Mouse (Mus musculus) hematopoietic stem cell, adult 5-6 weeks (primary cell): ENCODE measurements around the gene Nxn. TPM values are rescaled to one million over a fixed set of nuclear protein-coding genes. Genes with fewer than 3 reads are reported as not detected.

Experiments used
- ATAC-seq, 2 experiments: fragments of 125-278 bp in 1 of 2; replicated peaks in 1 of 2; 2 replicates each; pipeline ENCODE4 v1.8.0; 2016 to 2017; ENCODE audit warnings: inconsistent platforms in 2 of 2, mild to moderate bottlenecking in 2 of 2, moderate number of reproducible peaks in 2 of 2, low read depth in 1 of 2, moderate TSS enrichment in 1 of 2; ENCODE audit not compliant: low FRiP score in 2 of 2, poor library complexity in 2 of 2, severe bottlenecking in 2 of 2, insufficient read depth in 1 of 2, low TSS enrichment in 1 of 2
- total RNA-seq: library from RNA; stranded (forward); fragments of 172-1452, 232-1000 nt; gene quantifications from 2 replicates; pipeline ENCODE4 v1.2.3, GENCODE M21; 2017

Gene Nxn
- total RNA-seq, 1 experiment from 2014 or later: 7.9 TPM

DNA sequence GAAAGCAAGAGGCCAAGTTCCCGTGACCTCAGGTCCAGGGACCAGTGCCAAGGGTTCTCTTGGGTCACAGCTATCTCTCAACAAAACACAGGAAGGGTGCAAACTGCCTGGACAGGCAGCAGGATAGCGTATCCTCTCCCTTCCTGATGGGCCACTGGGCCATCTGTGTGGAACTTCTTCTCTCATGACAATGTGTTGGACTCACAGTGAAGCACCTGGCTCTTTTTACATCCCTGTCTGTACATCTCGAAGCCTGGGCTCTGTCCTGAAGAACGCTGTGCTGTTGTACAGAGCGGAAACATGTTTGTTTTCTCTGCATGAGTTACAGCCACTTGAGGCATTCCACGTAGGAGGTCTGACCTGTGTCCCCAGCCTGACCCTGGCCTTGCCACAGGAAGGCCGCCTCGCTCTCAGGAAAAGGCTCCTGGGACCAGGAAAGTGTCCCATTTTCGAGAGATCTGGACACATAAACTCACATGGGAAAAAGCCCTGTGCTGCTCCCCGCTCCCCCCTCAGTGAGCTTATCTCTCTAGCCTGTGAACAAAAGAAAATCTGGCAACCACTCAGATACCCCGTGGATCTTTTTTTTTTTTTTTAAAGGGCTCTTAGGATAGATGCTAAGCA lies 18.9 kb downstream of the Nxn start:
- no peak for ATAC-seq

DNA sequence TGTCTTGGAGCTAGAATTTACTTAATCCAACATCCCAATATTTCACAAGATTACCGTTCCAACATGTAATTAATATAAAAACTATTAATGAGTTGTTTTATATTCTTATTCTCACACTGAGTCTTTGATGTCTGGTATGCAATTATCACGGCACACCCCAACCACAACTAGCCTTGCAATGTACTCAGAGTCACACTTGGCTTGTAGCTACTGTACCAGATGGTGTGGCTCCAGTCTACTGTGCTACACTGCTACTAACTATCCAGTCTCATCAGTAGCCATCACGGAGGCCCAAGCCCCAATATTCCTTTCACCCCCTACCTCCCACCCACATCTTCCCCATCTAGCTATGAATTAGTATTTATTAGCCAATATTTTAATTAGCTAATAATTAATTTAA lies 22.5 kb downstream of the Nxn start:
- ATAC-seq: no peak

DNA sequence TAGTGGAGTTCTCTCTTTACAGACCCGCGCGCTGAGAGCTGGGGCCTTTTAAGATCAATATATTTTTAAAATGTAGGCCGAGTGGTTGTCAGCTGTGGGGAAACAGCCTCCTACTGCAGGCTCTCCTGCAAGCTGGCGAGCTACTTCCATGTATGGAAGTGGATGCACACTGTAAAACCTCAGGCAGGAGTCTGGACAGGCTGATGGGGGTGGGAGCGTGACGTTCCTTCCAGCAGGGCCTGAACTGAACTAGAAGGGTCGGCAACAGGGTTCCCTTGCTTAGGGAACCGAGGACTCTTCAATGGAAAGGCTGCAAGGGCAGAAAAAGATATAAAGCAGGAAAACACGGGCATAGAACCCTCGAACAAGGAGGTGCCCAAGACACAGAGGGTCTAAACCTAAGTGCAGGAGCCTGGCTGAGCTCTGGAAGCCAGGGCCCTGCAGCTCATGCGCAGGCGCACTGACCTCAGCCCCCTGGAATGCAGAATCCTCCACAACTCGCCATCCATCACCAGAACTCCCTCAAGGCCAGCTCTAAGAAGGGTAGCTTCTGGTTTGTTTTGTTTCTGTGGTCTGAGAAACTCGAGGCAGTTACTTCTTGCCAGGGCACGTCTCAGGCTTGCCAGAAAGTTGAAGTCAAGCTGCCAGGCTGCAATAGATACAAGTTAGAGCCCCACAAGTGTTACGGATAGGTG lies 24.3 kb downstream of the Nxn start:
- ATAC-seq: no peak

DNA sequence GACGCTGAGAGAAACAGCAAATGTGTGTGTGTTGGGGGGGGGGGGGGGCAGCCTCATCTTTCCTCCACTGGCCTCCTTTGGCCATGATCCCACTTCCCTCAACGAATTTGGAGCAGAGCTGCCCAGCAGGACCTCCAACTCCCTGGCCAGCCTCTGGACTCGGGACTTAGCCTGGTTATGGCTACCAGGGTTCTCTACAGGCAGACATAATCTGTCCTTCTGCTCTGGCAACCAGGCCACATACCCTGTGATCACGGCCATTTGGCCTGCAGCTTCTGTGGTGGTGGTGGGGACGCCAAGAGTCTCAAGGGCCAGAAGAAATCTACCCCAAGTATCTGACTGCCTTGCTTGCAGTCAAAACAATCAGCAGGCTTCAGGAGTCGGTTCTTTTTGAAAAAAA lies 26.4 kb downstream of the Nxn start:
- no peak for ATAC-seq

DNA sequence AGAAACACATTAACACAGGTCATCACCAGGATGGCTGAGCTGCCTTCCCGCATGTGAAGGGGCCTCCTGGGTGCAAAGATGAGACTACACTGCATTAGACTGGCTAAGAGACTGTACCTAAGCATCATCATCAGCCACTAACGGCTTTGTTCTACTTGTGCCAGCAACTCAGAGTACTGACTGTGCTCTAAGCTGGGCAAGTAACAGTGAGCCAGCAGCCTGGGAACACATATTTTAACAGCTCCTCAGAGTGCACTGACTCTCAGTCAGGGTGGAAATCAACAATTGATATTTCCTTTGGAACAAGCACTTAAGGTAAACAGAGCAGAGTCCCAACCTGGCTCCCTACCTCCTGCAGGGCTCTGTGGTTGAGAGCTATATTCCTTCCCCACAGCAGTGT lies 26.8 kb downstream of the Nxn start:
- ATAC-seq: no peak

DNA sequence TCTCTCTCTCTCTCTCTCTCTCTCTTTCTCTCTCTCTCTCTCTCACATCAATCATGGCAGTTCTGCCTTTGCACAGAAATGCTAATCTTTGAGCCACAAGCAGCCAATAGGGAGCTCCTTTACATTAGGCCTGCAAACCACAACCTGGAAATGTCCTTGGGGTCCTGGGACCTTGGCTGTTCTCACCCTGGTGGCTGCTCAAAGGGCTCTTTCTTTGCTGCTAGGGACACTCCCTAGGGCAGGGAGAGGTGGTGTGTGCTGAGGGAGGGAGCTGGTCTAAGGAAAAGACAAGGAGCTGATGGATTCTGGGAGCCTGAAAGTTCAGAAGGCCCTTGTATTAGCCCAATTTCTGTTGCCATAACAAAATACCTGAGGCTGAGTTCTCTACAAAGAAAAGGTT lies 28.4 kb downstream of the Nxn start:
- no peak for ATAC-seq

DNA sequence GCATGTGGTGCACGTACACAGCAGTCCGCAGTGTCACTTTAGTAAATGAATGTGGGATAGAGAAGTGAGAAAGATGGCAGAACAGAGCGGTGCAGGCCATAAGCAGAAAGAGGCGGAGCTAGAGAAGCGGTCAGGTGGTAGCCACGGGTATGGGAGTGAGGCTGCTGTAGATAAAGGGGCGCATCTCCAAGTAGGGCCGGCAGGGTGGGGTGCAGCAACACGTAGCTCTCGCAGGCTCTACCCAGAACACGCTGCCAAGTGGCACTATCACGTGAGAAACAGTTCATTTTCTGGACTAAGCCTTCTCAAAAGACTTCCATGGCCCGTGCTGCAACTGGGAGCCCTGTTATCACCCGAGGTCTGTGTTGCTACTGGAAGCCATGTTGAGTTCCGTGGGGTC lies 32.2 kb downstream of the Nxn start:
- no peak for ATAC-seq

DNA sequence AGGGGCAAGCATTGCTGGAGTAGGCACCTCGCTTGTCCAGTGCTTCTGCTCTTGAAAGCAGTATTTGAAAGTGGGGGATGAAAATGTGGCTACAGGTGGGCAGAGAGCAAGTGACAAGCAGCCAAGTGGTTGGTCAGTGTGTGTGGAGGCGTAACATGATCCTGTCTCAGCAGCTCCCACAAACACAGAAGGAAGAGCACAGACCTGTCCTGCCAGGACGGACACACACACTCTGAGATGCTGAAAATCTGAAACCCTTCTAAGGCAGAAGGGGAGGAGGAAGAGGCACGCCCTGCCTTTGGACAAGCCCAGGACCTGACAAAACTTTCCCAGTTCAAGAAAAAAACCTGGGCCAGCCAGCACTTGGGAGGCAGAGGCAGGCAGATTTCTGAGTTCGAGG lies 34.9 kb downstream of the Nxn start:
- no peak for ATAC-seq

DNA sequence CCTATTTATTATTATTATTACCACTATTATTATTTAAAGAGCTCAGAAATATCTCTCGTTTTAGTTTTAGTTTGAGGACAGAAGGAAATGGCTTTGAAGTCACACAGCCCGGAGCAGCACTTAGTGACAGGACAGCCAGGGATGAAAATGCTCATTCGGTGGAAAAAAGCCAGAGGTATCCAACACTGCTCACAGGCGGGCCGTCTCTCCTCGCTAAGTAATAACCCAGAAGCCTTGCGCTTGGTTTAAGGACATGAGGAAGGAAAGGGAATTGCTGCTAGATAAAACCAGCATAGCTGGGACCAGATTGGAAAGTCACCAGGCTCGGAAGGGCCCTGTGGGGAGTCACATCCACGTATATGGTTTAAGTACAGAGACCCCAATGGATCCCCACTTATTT lies 35.3 kb downstream of the Nxn start:
- ATAC-seq: no peak

DNA sequence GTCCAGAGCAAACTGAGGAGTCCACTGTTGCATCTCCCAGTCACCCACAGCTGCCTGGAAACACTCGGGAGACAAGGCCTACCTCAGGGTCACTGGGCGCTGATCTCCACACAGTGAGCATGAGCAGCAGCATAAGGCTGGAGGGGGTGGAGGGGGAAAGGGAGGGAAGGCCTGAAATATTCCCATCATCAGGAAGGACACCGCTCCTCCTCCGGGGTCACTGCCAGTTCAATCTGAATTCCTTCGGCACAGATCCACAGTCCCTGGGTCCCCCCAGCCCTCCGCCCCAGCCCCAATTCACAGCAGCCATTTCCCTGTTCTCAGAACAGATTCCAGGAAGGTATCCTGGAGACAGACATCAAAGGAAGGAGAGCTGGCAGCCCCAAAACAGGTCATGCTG lies 35.8 kb downstream of the Nxn start:
- ATAC-seq: no peak

DNA sequence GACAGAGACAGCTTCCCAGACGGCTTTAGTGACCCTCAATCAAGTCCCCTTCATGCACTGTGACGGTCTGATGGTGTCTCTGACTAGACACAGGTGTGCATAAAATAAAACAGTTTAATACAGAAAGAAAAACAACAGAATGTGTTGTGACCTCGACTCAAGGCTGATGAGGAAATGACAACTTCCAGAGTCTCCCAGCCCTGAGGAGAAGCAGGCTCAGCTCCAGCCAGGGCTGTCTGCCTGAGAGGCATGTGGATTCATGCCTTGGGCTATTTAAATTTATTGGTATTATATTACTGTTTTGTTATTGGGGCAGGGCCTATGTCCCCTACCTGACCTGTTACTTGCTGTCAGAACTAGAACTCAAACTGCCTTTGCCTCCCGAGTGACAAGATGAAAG lies 37.5 kb downstream of the Nxn start:
- ATAC-seq: no peak

DNA sequence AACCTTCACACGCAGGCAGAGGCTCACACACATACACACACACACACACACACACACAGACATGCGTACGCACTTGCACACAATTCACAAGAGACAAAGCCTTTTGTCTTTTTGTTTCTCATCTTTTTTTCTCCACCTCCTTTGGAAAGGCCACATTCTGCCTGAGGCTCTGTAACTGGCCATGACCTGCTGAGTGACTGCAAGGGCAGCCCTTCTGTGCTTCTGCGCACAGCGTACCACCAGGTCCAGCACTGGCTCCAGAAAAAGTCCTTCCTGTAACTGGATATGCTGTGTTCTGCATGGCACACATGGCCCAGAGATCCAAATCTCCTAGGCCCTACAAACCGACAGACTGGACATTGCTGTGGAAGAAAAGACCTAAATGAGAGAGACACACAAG lies 38.7 kb downstream of the Nxn start:
- no peak for ATAC-seq

DNA sequence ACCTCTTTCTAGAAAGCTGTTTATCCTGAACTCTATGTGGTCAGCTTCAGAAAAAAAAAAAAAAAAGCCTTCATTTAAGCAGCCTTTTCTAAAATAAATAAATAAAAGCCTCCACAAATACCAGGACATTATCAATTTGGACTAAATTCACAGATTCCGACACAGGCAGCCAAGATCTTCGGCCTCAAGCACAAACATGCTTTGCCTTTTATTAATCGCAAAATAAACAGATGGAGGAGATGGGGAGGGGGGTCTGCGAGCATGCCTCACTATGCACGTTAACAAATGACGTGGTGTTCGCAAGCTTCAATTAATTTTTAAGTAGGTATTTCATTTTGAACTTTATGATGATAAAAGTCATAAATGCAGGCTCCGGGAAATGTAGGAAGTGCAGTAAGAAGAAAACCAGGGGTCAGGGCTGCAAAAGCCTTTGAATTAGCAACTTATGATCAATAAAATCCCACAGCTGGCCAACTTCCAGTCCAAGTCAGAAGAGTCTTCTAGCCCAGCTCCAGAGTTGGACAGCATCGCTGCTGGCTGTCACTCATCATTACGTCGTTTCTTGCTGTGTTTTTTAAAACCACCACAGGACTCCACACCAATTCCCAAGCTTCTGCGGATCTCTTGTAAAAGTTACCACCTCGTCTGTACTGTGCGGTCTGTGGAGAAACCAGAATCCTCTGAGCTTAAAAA lies 40.2 kb downstream of the Nxn start:
- ATAC-seq: no peak

DNA sequence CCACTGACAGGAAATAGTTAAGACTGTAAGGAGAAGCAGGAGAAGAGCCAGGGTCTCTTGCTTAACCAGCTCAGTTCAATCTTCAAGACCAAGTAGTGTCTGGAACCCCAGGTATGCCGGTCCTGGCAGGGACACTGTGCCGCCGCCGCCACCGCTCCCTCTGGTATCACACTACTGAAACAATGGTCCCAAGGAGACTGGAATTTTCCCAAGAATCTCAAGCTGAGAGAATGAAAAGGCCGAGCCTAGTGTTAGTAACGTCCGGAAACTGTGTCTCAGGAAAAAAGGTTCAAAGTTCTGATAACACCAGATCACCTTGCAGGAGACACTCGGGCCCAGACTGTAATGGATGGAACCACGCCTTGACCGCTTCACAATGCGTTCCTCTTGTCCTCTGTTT lies 41.5 kb downstream of the Nxn start:
- ATAC-seq: no peak

DNA sequence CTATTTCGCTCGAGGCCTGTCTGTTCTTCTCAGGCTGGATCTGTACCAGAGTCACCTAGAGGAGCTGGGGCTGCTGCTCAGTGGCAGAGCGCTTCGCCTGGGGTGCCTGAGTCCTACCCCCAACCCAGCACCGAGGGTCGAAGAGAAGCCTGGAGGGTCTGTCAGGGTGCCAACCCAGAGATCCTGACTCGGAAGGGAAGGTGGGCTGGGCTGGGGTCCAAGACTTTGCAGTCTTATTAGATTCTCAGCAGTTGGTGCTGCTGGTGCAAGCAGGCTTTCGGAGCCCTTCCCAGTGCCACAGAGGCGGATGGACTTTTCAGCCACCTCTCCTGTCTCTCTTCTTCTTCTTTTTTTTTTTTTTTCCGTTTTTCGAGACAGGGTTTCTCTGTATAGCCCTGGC lies 42.8 kb downstream of the Nxn start:
- no peak for ATAC-seq

DNA sequence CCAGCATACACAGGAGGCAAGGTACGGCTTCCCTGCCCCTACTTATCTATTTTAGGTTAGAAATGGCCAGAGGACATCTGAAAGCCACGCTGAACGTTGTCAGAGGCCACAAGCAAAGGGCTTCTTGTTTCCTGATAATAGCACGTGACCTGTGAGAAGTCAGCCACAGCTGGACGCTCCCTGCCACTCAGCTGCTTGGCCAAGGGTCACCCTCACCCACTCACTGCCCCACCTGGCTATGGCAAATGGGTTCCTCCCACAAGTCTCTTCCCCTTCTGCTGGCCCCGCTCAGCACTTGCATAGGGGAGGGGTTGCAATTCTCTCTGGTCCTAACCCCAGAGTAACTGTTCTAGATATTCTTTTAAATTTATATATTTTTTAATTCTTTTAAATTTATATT lies 43.5 kb downstream of the Nxn start:
- ATAC-seq: no peak

DNA sequence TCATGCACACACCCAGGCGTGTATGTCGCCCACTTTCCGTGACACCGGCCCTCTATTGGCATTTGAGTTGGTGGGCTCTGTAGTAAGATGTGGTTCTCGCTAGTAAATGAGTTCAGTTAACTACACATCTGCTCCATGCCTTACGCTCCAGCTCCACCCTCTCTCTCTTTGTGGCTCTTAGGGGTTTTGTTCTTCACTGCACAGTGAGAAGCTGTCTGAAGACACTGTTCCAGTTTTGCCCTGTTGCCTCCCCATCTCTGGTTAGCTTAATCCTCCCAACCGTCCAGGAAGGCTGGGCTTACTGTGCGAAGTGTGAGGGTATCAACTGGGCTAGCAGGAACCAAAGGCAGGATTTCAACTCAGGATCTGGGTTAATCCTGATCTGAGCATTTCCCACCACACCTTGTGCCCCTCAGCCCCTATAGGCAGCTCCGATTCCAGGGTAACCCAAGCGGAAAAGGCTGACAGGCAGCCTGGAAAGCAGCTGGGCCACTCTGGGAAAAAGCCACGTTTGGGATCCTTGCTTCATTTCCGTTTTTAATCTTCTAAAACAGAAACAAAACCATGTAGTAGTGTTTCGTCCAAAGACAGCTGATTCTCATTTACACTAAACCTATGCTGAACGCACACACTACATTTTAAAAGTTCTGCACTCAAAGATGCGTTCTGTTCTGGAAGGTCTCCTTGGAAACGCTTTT lies 45.9 kb downstream of the Nxn start:
- ATAC-seq: no peak

DNA sequence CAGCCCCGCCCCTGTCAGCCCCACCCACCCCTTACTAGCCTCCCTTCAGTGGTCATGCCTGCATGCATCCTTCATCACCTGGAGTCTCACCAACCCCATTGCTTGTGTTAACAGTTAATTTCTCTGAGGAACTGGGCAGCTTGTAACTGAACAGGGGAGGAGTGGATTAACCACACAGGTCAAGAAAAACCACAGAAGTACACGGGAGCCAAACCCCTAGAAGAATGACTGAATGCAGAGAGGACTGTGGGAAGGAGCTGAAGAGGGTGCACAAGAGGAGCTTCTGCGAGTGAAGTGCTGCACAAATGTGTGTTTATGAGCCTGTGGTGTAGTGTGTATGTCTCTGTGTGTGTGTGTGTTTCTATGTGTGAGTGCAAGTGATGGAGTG lies 47.3 kb downstream of the Nxn start:
- peak; percentile 50 to 52; a peak in 2 of 4 replicates for ATAC-seq
